Mouse (Mus musculus): ENCODE results near the gene Slc34a2.

GRCm38 (mm10) chr5:53009027-53009769 lies 28.7 kb upstream of the Slc34a2 start:
- no peak for TF ChIP-seq CTCF (IDR thresholded peaks at IDR 0.05; ENCODE audit: control insufficient read depth, insufficient read depth, insufficient replicate concordance, low read depth, low read length)
- TF ChIP-seq POLR2A (IDR thresholded peaks at IDR 0.05; ENCODE audit: control insufficient read depth, low read depth, low read length) = no peak

Measured in testis, adult 2 months (tissue).